Mouse (Mus musculus) stomach, postnatal 0 days (tissue): ENCODE measurements at regions not wholly inside any gene's neighbourhood (a gene's known extent, or its start where the extent isn't known, plus 50 kb on each side); places are given as distances from the start of the nearest gene placed in this dataset.

Source experiments
- CTCF ChIP-seq: IDR thresholded peaks from 2 replicates; pipeline ENCODE4 v1.5.1; 2016; ENCODE audit warnings: antibody characterized with exemption, low read depth, mild to moderate bottlenecking, moderate library complexity
- EP300 ChIP-seq: optimal IDR thresholded peaks from 2 replicates; pipeline ENCODE3; 2016; ENCODE audit warnings: antibody characterized with exemption

DNA sequence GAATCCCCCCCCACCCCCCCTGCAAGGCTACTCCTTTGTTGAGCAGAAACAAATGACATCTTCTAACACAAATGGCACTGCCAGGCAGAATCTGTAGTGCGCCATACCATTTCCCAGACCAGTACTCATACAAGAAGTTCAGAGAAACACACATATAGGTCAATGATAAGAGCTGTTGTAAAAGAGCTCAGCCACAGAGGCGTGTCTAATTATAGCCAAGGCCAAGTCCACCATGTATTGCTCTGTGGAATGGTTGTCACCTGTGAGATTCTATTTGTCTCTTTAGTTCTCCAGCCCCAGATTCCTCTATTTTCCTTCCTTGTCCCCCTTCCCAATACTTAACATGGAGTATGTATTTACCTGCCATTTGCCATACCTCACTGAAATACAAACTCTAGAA is 72.0 kb upstream of the Anapc15-ps start:
- TF ChIP-seq EP300 (no peak), CTCF (no peak)
